Mouse (Mus musculus): ENCODE data around the gene Scnn1g.
A peak's percentile ranks its signal among the peaks of the same experiment; 100 is the strongest.

Gene Scnn1g

GRCm38 (mm10) chr7:121778980-121779379, 44.7 kb downstream of the Scnn1g start:
- peak; percentile 25 for DNase-seq

- peak; percentile 40 for DNase-seq
These were observed 45.1 kb downstream of the Scnn1g start for GRCm38 (mm10) chr7:121779409-121779808.

DNA sequence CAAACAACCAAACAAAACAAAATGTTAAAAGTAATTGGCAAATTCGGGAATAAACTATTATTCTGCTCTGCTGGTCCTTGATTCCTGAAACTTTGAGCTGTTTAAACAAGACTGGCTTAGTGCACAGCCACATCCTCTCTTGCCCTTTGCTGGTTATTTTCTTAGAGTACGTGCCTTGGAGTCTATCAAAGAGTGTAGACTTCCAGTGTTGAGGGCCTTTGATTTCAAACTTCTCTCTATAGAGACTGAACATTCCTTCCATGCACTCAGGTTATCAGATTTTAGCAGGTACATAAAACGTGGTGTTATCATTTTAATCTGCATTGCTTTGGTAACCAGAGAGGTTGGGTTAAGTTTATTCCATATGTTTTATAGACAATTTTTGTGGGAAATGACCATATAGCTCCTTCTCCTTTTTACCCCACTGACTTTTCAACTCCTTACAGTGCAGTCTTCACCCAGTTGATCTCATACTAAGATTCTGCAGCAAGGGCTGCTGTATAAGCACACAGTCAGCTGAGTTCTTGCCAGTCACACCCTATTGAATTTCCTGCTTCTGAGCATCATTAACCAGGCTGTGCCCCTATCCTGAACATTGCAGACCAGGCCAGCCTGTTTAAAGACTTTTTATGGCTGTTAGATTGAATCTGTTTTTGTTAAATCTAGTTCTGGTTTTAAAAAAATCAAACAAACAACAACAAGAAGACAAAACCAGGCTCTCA, 48.1 kb downstream of the Scnn1g start:
- DNase-seq: peak; percentile 8

DNA sequence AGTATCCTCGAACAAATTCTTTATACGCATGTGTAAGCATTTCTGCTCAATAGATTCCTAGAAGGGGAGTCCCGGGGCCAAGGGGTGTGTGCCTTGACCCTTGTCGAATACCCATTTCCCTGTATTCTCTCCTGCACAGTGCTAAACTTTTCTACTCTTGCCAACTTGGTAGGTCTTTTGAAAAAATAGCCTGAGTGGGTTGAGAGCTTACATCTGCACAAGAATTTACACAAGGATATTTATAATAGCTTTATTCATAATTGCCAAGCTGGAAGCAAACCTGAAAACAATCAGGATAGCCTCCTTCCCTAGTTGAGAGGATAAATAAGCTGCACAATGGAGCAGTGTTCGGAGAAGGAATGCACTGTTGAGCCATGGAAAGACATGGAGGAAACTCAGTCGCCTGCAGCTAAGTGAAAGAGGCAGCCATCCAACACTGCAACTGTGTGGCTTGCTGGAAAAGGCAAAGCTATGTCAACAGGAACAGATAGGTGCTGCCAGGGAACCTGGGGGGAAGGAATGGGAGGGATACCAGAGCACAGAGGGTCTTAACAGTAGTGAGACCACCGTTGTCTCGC, 51.5 kb downstream of the Scnn1g start:
- peak; percentile 18 for DNase-seq

DNA sequence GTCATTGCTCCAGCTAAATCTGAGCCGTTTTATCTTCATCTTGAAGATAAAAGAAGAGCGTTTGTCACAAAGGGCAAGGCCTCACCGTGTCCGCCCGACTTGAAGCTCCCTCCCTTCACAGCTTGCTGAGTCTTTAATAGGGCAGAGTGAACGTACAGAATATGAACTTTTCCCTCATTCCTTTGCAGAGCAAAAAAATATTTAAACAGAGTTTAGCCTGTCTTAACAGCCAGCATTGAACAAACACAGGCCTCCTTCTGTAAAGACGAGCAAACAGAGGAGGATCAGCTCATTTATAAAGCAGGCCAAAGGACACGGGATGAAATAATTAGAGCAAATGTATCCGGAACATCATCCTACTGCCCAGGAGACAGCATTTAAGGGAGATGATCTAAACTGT, 63.5 kb downstream of the Scnn1g start:
- DNase-seq: peak; percentile 52

DNA sequence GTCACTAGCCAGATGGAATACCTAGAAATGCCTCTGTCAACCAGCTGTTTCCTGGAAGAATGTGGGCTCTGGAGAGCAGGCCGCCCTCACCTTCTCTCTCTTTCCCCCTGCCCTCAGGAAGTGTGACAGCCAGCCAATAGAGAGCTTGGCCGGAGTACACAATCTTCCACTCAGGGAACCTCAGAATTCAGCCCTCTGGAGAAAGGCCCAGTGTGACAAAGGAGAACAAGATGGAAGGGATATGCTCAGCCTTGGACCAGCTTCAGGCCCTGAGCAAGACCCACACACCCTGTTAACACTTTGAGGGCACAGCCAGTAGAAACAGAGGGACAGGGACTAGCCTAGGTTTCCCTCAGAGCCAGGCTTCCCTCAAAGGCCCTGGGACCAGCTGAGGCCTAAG, 68.2 kb downstream of the Scnn1g start:
- peak; percentile 89 for DNase-seq

GRCm38 (mm10) chr7:121803011-121803410, 68.7 kb downstream of the Scnn1g start:
- DNase-seq: no peak

- DNase-seq: peak; percentile 55
These were observed 71.7 kb downstream of the Scnn1g start for GRCm38 (mm10) chr7:121805811-121806496.

- peak; percentile 58 for DNase-seq
These were observed 73.7 kb downstream of the Scnn1g start for GRCm38 (mm10) chr7:121807726-121808580.

All from heart, adult 11 months (tissue).